Mouse (Mus musculus) right cerebral cortex, postnatal 36 days (tissue): ENCODE measurements around the gene Dusp5.

Source experiments
- DNase-seq, 2 experiments: peaks; one replicate each; pipeline ENCODE4 v3.0.0; 2022; ENCODE audit warnings: low spot score in 2 of 2, mixed read lengths in 1 of 2

Dusp5 gene

DNA sequence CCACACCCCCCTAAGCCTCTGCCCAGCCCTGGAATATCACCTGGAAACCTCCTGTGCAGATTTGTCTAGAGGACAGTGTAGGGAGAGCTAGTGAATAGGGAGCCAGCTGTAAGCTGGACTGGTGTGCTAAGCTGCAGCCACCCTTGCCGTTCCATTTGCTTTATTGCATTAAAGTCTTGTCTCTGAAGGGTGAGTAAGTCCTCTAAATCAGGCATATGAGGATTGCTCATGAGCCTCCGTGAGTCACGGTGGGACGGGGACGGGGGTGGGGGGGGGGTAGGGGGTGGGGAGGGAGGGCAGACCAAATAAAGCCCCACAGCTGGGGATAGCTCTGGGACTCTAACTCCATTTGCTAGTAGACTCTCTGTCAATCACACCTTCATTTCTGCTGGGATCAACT, 14.7 kb downstream of the Dusp5 start:
- DNase-seq: no peak

DNA sequence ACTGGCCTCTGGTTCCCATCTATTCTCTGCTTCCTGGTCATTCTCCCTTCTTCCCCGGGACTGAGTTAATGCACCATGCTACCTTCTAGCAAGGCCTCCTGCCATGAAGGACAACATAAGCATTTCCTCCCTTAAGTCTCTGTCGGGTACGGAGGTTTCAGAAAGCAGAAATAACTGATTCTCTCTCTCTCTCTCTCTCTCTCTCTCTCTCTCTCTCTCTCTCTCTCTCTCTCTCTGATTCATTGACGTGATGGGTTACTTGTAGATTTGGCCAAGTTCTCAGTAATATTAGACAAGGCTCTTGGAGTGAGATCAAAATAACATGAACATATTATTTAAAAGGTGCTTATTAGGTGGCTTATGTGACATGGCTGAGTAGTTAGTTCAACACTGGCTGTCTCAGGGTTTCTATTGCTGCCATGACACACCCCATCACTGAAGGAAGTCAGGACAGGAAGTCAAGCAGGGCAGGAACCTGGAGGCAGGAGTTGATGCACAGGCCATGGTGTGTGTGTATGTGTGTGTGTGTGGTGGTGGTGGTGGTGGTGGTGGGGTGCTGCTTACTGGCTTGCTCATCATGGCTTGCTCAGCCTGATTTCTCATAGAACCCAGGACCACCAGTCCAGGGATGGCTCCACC, 16.1 kb downstream of the Dusp5 start:
- DNase-seq: no peak

DNA sequence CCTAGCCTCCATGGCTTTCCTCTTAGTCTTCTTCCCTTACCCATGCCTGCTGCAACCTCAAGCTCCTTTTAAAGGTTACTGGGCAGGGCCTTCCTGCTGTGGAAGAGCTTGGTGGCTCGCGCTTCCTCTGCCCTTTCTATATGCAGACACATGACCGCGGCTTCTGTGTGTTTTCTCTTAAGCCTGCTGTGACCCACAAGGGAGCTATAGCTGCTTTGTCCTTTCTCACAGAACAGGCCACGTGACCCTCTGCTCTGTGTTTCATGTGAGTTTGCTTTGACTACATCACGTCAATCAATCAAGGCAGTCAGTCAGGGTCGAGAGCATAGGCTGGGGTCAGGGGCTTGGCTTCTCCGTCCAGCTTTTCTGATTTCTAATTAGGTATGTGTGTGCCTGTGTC, 18.7 kb downstream of the Dusp5 start:
- no peak for DNase-seq

DNA sequence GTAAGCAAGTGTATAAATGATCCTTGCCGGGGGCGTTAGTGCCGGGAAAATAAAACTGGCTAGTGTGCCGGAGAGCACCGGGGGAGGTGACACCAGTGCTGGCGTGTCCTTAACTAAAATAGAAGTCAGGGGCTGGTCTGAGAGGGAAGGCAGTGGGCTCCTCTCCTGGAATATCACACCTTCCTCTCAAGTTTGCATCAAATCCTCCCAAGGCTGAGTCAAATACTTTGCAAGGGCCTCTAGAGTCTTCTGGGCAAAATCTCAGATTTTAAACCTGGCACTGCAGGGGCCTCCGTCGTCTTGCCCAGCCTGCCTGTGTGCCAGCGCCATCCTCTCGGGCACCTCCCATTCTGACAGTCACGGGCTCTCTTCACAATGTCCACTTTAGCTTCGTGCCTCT, 22.1 kb downstream of the Dusp5 start:
- DNase-seq: peak; percentile 33 to 54

DNA sequence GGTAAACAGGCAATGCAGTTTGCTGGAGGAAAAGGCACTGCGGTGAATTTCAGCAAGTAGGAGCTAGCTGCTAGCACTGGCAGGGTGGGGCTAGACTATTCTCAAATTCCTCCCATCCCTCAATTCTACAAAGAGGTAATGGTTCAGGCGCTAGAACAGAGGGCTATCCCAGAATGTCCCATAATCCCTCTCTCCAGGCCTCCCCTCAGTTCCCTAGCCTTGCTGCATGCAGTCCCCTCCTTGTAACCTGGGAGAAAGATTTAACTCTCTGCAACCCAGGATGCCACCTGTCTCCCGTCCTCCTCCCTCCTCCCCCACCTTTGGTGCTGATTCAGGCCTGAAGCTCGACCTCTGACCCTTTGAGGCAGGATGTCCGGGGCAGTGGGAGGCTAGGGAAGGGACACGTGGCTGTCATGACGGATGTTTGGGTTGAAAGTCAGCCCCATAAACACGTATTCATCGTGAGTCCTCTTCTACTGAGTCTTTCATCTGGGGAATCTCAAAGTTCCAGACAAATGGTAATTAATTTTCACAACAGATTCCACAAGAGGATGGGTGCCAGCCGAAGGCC, 23.4 kb downstream of the Dusp5 start:
- DNase-seq: no peak

DNA sequence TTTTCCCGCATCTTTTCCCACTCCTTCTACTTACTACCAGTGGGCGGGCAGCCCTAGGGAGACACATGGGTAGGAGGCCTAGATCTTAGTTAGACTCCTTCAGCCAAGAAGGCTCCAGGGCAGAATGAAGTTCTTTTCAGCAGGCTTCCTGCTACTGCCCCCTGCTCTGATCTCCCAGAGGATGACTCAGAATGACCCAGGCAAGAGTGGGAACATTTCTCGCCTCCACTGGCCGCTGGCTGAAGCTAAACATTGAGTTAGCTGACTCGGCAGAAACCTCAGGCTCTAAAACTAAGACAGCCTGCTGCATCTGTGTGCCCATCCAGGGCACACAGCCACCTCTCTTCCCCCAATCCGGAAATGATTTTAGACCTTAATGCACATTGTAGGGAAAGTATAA, 23.9 kb downstream of the Dusp5 start:
- DNase-seq: no peak

DNA sequence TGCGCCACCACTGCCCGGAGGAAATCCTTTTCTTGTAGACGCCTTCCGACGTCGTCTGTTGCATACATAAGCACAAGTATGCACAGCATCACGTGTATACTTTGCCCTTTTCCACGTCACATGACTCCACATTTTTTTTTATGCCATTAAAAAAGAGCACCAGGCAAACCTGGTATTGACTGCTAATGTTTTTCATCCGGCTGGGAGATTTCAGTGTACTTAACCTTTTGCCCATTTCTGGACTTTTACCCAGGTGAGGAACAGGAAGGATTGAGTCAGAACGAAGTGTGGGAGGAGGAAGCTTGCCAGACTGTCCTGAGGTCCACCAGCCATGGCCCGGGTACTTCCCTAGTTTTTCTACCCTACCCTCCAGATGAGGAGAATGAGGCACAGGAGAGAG, 25.5 kb downstream of the Dusp5 start:
- DNase-seq: no peak

DNA sequence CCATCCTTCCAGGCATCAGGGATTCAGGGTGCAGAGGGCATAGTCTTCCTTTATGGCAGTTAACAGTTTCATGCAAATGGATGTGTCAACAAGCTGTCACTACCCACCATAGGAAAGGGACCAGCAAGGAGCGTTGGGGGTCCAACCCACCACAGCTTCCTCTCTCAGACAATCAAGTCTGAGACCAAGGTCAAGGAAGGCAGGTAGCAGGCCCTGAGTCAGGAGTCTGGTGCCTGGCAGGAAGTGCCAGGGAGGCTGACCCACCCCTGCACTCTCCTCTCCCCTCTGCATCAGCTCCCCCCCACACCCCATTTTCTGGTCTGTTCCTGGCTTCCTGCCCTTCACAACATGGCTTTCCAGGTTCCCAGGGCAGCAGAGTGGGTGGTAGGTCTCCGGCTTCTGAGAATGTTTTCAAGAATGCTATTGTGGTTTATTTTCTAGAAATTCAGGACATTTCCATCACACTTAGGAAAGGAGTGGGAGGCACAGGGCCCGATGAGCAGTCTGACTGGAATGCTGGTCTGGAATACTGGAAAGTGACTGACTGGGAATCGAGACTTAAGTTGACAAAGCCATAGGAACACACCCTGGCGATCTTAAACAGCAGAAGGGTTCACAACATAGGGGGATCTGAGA, 26.2 kb downstream of the Dusp5 start:
- DNase-seq: no peak

DNA sequence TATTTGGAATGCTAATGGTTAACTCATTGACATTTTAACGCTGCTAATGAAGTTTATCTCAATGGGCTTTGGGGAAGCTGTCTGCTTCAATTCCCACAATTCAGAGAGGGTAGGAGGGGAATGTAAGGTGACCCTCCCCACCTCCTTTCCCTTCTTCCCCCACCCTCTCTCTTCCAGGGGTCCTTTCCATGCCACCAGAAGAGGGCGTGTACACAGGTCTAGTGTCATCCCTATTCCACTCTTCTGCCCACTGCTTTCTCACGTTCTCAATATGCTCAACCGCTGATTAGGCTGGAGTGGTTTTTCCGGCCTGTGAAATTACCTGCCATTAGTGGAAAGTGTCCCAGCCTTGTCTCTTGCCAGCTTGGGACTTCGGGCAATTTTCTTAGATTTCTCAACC, 27.9 kb downstream of the Dusp5 start:
- DNase-seq: no peak

DNA sequence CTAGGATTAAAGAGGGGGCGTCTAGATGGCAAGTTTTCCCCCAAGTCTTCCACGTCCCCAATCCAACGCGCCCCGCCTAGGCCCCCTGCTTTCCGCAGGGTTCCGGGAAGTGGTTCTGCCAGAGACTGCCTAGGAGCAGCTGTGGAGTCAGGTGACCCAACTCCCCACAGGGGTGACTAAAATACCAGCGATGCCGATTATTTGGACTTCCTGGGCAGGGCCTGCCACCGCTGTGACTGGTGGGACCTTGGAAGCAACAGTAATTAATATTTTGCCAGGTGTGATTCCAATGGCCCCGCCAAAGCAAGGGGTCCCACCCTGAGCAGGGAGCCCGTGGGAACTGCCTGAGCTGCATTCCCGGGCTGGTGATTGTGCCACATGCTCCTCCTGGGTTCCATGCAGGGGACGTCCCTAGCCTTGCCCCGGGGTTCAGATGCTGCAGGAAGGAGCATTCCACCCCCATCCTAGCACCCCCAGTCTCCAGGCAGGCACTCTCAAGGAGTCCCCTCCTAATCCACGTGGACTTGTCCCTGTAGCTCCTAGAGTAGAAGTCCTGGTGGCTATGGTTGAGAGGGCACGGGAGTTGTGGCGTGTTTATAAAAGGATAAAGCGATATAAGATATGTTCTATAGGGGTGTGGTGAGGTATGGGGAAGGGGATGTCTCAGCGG, 28.5 kb downstream of the Dusp5 start:
- DNase-seq: no peak

DNA sequence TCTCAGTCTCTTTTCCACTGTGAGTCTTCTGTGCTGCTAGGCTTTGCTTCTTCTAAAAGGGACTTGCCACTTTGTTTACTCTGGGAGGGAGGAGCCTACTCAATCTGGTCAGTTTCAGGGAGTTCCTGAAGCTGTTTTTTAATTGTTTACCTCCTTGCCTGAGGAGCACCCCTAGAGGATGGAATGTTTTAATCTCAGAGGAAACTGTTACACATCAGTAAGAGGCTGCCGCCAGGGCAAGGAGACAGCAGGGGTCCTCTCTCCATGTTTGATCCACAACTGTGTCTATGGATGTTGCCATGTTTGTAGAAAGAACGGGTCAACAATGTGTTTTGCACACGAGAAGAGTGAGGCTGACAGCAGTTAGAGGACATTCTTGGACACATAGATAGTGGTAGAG, 31.5 kb downstream of the Dusp5 start:
- DNase-seq: no peak

DNA sequence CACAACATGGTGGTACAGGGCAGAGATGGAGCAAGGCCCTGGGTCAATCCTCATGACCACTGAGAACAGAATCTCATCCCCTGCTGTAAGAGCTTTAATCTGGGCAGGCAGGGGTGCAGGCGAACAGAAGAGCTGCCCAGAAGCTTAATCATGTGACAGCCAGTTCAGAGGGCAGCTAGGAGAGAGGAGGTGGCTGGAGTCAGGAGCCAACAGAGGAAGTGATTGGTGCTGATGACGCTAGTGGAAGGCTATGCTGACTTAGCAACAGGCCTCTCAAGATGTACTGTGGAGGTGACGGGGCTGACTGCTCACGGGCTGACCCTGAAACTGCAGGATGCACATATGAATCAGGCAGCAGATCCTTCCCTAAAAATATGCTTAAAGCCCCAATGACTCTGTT, 35.3 kb downstream of the Dusp5 start:
- no peak for DNase-seq

DNA sequence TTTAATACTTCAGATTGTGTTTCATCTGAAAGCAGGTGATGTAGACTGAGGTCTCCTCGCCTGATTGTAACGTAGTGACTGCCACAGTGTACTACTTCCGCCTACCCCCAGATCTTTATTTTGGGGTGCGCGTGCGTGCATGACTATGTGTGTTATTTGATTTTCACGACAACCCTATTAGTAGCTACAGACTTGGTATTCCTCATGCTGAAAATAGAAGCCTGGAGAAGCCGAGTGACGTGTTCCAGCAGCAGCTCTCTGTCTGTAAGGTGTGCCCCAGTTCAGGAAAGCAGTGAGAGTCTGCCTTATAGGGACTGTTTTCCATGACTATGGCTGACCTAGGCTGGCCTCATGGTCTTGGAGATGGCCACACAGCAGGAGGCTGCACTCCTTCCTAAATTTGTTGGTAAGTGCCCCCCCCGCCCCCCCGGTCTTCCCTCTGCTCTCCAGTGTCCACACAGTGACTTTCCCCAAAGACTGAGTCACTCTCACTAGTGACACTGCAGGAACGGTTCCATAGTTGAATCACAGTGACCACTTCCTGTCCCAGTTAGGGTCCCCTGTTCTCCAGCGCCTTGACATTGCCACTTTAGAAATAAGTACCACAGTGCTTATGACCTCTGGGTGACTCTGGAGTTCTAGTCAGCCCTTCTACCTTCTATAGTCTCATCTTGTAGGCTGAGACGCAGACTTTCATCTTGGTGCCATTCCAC, 36.8 kb downstream of the Dusp5 start:
- DNase-seq: no peak

DNA sequence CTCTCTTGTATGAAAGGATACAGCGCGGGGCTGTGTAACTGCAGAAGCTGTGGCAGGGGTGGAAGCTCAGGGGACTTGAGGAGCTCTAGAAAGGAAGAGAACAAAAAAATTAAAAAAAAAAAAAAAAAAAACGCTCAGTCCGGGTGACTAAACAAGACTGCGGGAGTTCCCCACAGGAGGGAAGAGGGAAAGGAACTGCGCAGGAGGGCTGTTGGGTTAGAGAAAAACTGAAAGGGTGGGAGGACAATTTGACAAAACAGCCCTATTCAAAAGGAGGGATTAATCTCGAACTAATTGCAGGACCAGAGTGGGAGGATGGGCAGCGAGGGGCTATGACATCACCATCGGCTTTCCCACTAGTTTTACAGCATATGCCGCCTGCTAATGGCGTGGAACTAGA, 39.0 kb downstream of the Dusp5 start:
- DNase-seq: no peak

DNA sequence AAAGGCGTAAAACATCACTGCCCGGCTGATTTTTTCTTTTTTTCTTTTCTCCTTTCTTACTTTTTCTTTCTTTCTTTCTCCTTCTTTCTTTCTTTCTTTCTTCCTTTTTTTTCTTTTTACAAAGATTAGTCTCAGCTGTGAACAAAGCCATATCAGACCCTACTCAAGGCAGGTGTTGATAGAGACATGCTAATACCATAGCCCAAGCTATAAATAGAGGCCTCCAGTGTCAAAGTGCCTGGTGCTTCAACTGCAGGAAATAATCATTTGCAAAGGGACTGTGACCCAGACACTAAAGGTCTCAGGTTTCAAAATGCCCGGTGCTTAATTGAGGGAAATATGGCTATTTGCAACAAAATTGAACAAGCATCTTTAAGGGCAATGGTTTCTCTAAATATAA, 39.6 kb downstream of the Dusp5 start:
- no peak for DNase-seq

DNA sequence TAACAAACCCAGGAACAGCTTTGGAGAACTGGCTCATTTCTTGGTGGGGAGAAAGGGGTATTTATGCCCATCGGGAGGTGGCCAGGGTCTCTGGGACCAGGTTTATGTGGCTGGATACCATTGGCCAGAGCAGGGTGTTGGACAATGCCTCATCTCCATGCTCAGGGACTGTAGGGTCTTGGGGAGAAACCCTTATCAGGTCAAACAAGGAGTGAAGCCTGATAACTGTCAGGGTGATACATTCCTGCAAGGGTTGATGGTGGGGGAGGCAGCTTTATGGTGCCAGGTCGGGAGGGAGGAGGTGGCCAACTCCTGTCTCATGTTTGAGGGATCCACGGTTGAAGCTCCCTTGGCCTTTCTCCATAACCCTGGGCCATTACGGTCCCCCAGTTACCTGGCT, 42.1 kb downstream of the Dusp5 start:
- no peak for DNase-seq

DNA sequence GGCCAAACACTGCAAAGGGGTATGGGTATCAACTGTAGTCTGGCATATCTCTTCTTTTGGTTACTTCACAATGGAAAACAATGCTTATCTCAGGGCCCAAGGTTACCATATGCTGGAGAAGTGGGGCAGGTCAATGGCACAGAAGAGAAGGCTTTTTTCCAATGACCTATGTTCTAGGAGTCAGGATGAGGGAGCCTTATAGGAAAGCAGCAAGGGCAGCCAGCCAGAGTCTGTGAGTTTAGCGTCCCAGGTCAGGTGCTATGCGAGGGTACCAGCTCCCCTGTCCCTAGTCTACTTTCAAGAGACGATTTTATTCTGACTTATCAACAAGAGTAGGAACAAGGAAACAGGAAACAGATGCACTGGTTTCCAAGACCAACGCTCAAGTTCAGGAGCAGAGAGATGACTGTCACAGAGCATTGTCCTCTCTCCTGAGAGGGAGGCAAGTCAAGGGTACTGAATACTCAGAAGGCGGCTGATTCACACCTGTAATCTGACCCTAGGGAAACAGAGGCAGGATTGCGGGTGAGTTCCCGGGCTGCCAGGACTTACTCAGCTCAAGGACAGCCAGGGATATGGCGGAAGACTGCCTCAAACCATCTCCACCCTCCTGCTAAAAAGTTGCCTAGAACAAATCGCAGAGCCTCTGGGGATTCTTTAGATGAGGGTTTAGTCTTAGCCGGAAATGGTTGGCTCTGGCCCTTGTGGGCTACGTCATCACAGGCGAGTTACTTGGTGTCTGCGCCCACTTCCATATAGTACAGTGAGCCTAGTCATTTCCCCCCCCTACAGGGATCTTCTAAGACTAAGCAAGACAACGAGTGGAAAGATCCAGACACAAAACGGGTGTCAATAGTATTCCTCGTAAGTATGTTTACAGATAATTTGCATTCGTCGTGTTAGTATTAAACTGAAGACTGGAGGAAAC, 42.9 kb downstream of the Dusp5 start:
- DNase-seq: no peak

DNA sequence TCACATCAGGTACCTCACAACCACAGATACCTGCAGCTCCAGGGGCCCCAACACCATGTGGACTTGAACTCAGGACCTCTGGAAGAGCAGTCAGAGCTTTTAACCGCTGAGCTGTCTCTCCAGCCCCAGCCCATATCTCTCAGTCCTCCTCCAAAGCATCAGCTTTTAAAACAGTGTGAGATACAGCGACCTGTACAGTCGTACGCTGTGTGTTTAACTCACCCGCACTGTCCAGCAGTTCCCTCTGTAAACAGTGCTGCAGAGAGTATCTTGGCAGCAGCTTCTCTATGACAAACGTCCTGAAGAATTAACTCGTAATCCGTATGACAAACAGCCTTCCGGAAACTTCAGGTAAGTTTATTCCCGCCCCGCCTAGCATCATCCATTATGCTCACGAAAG, 43.7 kb downstream of the Dusp5 start:
- no peak for DNase-seq

DNA sequence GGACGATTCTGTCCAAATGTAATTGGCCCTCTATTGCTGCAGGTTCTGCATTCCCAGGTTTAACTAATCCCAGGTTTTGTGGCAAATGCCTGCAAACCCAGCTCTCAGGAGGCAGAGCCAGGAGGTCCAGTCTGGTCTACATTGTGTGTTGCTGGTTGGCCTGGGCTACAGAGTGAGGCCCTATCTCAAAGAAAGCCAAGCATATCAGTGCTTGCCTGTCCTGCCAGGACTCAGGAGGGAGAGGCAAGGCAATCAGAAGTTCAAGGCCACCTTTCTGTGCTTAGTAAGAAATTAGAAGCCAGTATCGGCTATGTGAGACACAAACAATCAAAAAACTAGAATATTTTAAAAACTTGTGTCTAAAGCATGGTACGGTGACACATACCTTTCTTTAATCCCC, 44.2 kb downstream of the Dusp5 start:
- no peak for DNase-seq

DNA sequence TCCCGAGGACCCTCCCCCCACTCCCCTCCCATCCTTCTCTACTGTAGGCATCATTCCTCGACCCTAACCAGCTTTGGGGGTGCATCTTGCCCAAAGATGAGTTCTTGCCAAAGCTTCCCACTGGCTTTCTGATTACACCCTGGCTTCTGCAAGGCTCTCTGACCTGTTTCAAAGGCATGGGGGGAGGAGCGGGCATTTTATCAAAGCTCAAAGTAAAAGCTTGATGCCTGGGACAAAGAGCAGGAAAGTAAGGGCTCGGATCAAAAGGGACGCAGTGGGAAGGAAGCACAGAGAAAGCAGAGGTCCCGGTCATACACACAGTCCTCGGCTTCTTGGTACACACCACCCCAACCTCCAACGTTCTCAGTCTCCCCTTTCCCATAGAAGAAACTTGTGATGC, 45.2 kb downstream of the Dusp5 start:
- DNase-seq: no peak

DNA sequence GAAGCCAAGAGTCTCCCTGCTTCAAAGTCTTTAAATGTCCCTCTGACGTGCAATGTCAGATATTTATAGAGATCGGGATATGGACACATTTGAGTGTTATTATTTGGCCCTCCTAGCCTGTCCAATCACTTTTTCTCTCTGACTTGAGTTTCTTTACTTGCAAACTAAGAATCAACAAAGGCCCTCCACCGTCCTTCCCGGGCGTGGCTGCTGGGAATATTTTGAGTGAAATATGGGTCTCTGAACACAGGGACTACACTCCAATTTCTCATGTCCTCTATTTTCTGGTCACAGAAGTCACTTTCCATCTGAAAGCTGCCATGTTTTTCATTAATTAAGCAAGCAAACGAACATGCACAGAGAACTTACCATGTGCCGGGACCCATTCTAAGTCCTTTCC, 45.6 kb downstream of the Dusp5 start:
- no peak for DNase-seq
